Mouse (Mus musculus): ENCODE measurements around the gene Rdh14. TPM values are rescaled to one million over a fixed set of nuclear protein-coding genes. Genes with fewer than 3 reads are reported as not detected.

Gene Rdh14
- polyA plus RNA-seq, 1 experiment: 10.8 TPM

DNA sequence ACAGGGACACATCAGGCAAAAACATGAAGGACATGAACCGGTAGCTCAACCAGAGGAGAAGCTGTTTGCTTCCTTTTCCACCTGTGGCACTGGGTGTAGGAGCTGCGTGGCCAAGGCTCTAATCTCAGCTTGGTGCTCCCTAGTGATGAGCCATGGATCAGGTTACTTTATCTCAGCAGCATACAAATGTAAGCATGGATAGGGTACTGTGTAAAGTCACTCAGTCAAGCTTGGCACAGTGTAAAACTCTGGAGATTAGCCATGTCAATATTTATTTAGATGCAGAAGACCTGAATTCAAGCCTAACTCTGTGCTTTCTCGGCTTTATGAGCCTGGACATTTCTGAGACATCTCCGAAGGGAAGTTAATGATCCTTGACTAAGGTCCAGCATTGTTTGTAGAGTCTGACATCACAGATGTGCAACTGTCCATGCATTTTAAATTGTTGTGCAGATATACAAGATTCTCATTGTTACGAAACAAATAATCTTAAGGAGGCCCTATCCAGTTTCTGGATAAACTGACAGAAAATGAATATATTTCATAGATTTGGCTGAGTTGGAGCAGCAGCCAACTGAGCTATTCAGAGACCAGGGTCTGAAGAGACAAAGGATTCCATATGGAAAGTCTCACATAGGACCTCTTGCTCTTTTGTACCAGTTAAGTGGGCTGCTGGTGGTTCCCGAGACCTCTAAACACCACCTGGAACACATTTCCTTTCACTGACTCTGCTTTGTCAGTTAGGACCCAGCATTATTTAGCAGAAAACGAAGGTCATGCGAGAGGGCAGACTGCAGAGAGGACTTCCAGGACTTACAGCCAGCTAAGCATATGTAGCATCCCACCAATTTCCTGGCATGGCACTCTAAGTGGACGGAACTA lies 35.7 kb downstream of the Rdh14 start:
- Histone ChIP-seq H3K4me3 (replicated peaks; ENCODE audit: extremely low read depth, low read depth, low read length) (no peak overlapping the region), H3K4me1 (ENCODE audit: control insufficient read depth, insufficient read depth, low read length) (no peaks in the 10 kb centered on the region)
- WGBS: 66% methylated on average over 9 of the region's 9 CpGs
- TF ChIP-seq CTCF (IDR thresholded peaks at IDR 0.05; ENCODE audit: insufficient read depth, low read length) (no peak), POLR2A (IDR thresholded peaks at IDR 0.05; ENCODE audit: borderline replicate concordance, extremely low read depth, low read depth, low read length) (no peak)
- DNase-seq: no peak

GRCm38 (mm10) chr12:10430999-10431398 lies 40.4 kb downstream of the Rdh14 start:
- WGBS: 78% methylated on average over 1 of the region's 1 CpGs
- TF ChIP-seq CTCF (IDR thresholded peaks at IDR 0.05; ENCODE audit: insufficient read depth, low read length) (no peak), POLR2A (IDR thresholded peaks at IDR 0.05; ENCODE audit: borderline replicate concordance, extremely low read depth, low read depth, low read length) (no peak)
- DNase-seq: no peak
- no peaks in the 10 kb centered on the region for H3K4me1 ChIP-seq (ENCODE audit: control insufficient read depth, insufficient read depth, low read length)
- H3K4me3 ChIP-seq (replicated peaks; ENCODE audit: extremely low read depth, low read depth, low read length): no peak overlapping the region

GRCm38 (mm10) chr12:10438054-10439001 lies 47.8 kb downstream of the Rdh14 start:
- TF ChIP-seq POLR2A (IDR thresholded peaks at IDR 0.05; ENCODE audit: borderline replicate concordance, extremely low read depth, low read depth, low read length) (no peak), CTCF (IDR thresholded peaks at IDR 0.05; ENCODE audit: insufficient read depth, low read length) (peak; percentile 86)
- Histone ChIP-seq H3K4me3 (replicated peaks; ENCODE audit: extremely low read depth, low read depth, low read length) (no peak overlapping the region), H3K4me1 (ENCODE audit: control insufficient read depth, insufficient read depth, low read length) (no peaks in the 10 kb centered on the region)
- WGBS: 30% methylated on average over 15 of the region's 15 CpGs
- peak; percentile 79 for DNase-seq

- DNase-seq: no peak
- TF ChIP-seq POLR2A (IDR thresholded peaks at IDR 0.05; ENCODE audit: borderline replicate concordance, extremely low read depth, low read depth, low read length) (no peak), CTCF (IDR thresholded peaks at IDR 0.05; ENCODE audit: insufficient read depth, low read length) (no peak)
- H3K4me1 ChIP-seq (ENCODE audit: control insufficient read depth, insufficient read depth, low read length): no peaks in the 10 kb centered on the region
- no peak overlapping the region for H3K4me3 ChIP-seq (replicated peaks; ENCODE audit: extremely low read depth, low read depth, low read length)
- 57% methylated on average over 14 of the region's 14 CpGs for WGBS
These were observed 49.1 kb downstream of the Rdh14 start for GRCm38 (mm10) chr12:10439483-10440235.

Other genes starting within 250 kb of the Rdh14 start
- gene Nt5c1b, start 20.8 kb upstream of the Rdh14 start, polyA plus RNA-seq (2012; rRNA removed): not detected in 2 replicates

Measured in lung, adult 2 months (tissue).